ENCODE assay signal across 8 mouse cellular contexts in the genomic region with DNA sequence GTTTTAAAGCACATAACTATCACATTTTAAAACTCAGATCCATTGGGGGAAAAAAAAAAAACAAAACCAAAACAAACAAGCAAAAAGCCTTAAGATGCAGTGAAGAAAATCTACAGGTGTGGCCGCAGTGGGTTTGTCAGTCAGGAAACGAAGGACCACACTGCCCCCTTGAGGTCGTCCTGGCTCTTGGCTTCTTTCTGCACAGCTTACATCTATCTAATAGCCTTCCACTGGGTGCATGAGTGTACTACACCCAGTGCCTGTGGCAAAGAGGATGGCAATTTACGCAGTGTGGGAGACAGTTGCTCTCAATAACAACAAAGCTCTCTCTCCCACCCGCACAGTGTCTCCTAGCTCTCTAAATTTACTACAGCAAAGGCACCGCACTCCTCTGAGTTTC. TPM values are rescaled to one million over a fixed set of nuclear protein-coding genes. Genes with fewer than 3 reads are reported as not detected.
DNase-seq lines count a peak whose midpoint lies in the region; ATAC-seq lines count a peak whose summit lies in the region.

No protein-coding gene starts in this region.

- H3K4me1 ChIP-seq in liver, embryonic 11.5 days (replicated peaks; ENCODE audit: control insufficient read depth, insufficient read depth, low read length): no peaks in the 10 kb centered on the region

- no peak overlapping the region for H3K27ac ChIP-seq in liver, embryonic 11.5 days (ENCODE audit: low read depth, low read length)

- H3K4me2 ChIP-seq in liver, embryonic 11.5 days: no peak overlapping the region

- WGBS in liver, embryonic 11.5 days: 71% methylated on average over 6 of the region's 6 CpGs

- no peaks in the 10 kb centered on the region for H3K36me3 ChIP-seq in liver, embryonic 11.5 days (ENCODE audit: control insufficient read depth, insufficient read depth, low read length)

- 0 out of 2 replicates have a peak, but pooled peaks have one; percentile 34 for ATAC-seq in liver, embryonic 11.5 days (replicated peaks; ENCODE audit: low FRiP score)
- peak; percentile 84 for ATAC-seq in neutrophil, adult 5-6 weeks (ENCODE audit: extremely low read depth, insufficient number of reproducible peaks, low FRiP score, poor library complexity, severe bottlenecking)

- no peak overlapping the region for H3K4me3 ChIP-seq in liver, embryonic 11.5 days (ENCODE audit: low read depth, low read length)

- DNase-seq in urinary bladder, adult 18-20 months (ENCODE audit: low spot score in 2 of 2): peak; percentile 20 to 55
- DNase-seq in urinary bladder, postnatal 10 days (ENCODE audit: low spot score): no peak
- peak; percentile 36 for DNase-seq in c-Kit-positive CD71-positive TER-119-negative erythroid progenitor cells, embryonic 14.5 days (ENCODE audit: low read depth)
- peak; percentile 53 to 85 for DNase-seq in frontal cortex, adult 2 months (ENCODE audit: extremely low spot score in 1 of 2, low spot score in 1 of 2)
- DNase-seq in kidney, adult 9 months: peak; percentile 81
- DNase-seq in liver, embryonic 11.5 days (ENCODE audit: low spot score): no peak
- peak; percentile 44 to 85 for DNase-seq in thymus, postnatal 10 days (ENCODE audit: low spot score in 2 of 2)

- H3K9ac ChIP-seq in liver, embryonic 11.5 days (ENCODE audit: low read depth, low read length): no peak overlapping the region

- H3K9me3 ChIP-seq in liver, embryonic 11.5 days (ENCODE audit: control insufficient read depth, low read length): no peaks in the 10 kb centered on the region; the same call in 1 of the 2 replicates

- no peaks in the 10 kb centered on the region for H3K27me3 ChIP-seq in liver, embryonic 11.5 days (replicated peaks; ENCODE audit: control insufficient read depth, insufficient read depth, low read length)

RNA-seq across cellular contexts. Expression of gene Nfkbiz, which starts 19.8 kb away (rescaled TPM):
- 5.1 and 5.4 TPM in 2 replicates for polyA plus RNA-seq in frontal cortex, adult 2 months (2012; rRNA removed)
- polyA plus RNA-seq in liver, embryonic 11.5 days (2014; fragmentation: Nextera tagmentation; extraction: Ambion mirVana): 4.5 and 4.6 TPM in 2 replicates
- 138 and 154 TPM in 2 replicates for total RNA-seq in neutrophil, adult 5-6 weeks (2017)

RNA-seq across cellular contexts. Expression of gene Nxpe3, which starts 36.6 kb away (rescaled TPM):
- polyA plus RNA-seq in frontal cortex, adult 2 months (2012; rRNA removed): 5.9 and 6.0 TPM in 2 replicates
- 0.73 and 0.93 TPM in 2 replicates for polyA plus RNA-seq in liver, embryonic 11.5 days (2014; fragmentation: Nextera tagmentation; extraction: Ambion mirVana)
- total RNA-seq in neutrophil, adult 5-6 weeks (2017): 16.8 and 16.9 TPM in 2 replicates

Comparison
In these comparisons a context has a peak if more than half of its experiments do, and no peak if none do; other contexts are left out.
1. DNase-seq: peak in urinary bladder, adult 18-20 months (2 of 2), c-Kit-positive CD71-positive TER-119-negative erythroid progenitor cells, embryonic 14.5 days (single experiment), frontal cortex, adult 2 months (2 of 2), kidney, adult 9 months (single experiment) and thymus, postnatal 10 days (2 of 2); none in urinary bladder, postnatal 10 days (single experiment) and liver, embryonic 11.5 days (single experiment).